Mouse (Mus musculus) left cerebral cortex, adult 11 months (tissue): ENCODE data around the gene Zzef1.

Source experiments
- DNase-seq: peaks from one replicate; pipeline ENCODE4 v3.0.0; 2022; ENCODE audit warnings: low spot score

Gene Zzef1

GRCm38 (mm10) chr11:72806556-72806955 is 10.5 kb downstream of the Zzef1 start:
- DNase-seq = no peak

- no peak for DNase-seq
Observed at GRCm38 (mm10) chr11:72807992-72808391, 12.0 kb downstream of the Zzef1 start.

GRCm38 (mm10) chr11:72813687-72814086 is 17.7 kb downstream of the Zzef1 start:
- DNase-seq = no peak

- DNase-seq = no peak
Observed at GRCm38 (mm10) chr11:72814188-72814587, 18.2 kb downstream of the Zzef1 start.

- DNase-seq = no peak
Observed at GRCm38 (mm10) chr11:72816859-72817258, 20.8 kb downstream of the Zzef1 start.

- DNase-seq = no peak
Observed at GRCm38 (mm10) chr11:72818067-72818466, 22.0 kb downstream of the Zzef1 start.

- DNase-seq = no peak
Observed at GRCm38 (mm10) chr11:72821041-72821440, 25.0 kb downstream of the Zzef1 start.

GRCm38 (mm10) chr11:72829869-72830268 is 33.8 kb downstream of the Zzef1 start:
- DNase-seq = no peak

- no peak for DNase-seq
Observed at GRCm38 (mm10) chr11:72842731-72843130, 46.7 kb downstream of the Zzef1 start.

- no peak for DNase-seq
Observed at GRCm38 (mm10) chr11:72843576-72843975, 47.5 kb downstream of the Zzef1 start.

GRCm38 (mm10) chr11:72845526-72845925 is 49.5 kb downstream of the Zzef1 start:
- no peak for DNase-seq

- no peak for DNase-seq
Observed at GRCm38 (mm10) chr11:72846685-72847084, 50.7 kb downstream of the Zzef1 start.

GRCm38 (mm10) chr11:72847831-72848628 is 52.0 kb downstream of the Zzef1 start:
- no peak for DNase-seq

GRCm38 (mm10) chr11:72850419-72851131 is 54.5 kb downstream of the Zzef1 start:
- no peak for DNase-seq

GRCm38 (mm10) chr11:72851214-72851613 is 55.2 kb downstream of the Zzef1 start:
- no peak for DNase-seq

GRCm38 (mm10) chr11:72852122-72852521 is 56.1 kb downstream of the Zzef1 start:
- DNase-seq = no peak

GRCm38 (mm10) chr11:72853086-72853485 is 57.1 kb downstream of the Zzef1 start:
- DNase-seq = peak; percentile 24

GRCm38 (mm10) chr11:72854251-72854650 is 58.2 kb downstream of the Zzef1 start:
- DNase-seq = no peak

- DNase-seq = no peak
Observed at GRCm38 (mm10) chr11:72856764-72857163, 60.7 kb downstream of the Zzef1 start.

GRCm38 (mm10) chr11:72861236-72861635 is 65.2 kb downstream of the Zzef1 start:
- DNase-seq = no peak

- DNase-seq = no peak
Observed at GRCm38 (mm10) chr11:72866446-72866845, 70.4 kb downstream of the Zzef1 start.

- no peak for DNase-seq
Observed at GRCm38 (mm10) chr11:72872061-72872460, 76.0 kb downstream of the Zzef1 start.

- DNase-seq = no peak
Observed at GRCm38 (mm10) chr11:72892623-72893022, 96.6 kb downstream of the Zzef1 start.
